Mouse (Mus musculus) stomach, embryonic 16.5 days (tissue): ENCODE measurements around the gene Mob1b. TPM values are rescaled to one million over a fixed set of nuclear protein-coding genes. Genes with fewer than 3 reads are reported as not detected.

Experiments used
- ATAC-seq: fragments of 200-750 bp; cut with Nextera tagmentation; 2 replicates; pipeline ENCODE4 v1.8.0; 2017; ENCODE audit warnings: moderate number of reproducible peaks, moderate TSS enrichment; ENCODE audit not compliant: insufficient read depth, low FRiP score
- H3K27ac ChIP-seq: fragments of 300-500 bp; sonication (generic); 2 replicates; pipeline ENCODE4 v1.5.1; 2014; ENCODE audit warnings: low read length
- H3K27me3 ChIP-seq: fragments of 300-500 bp; sonication (generic); 2 replicates; pipeline ENCODE4 v1.6.1; 2014; ENCODE audit warnings: low read length, control low read depth, mixed read lengths; ENCODE audit not compliant: control insufficient read depth, insufficient read depth
- H3K36me3 ChIP-seq: fragments of 300-500 bp; sonication (generic); 2 replicates; pipeline ENCODE4 v1.6.1; 2014; ENCODE audit warnings: low read length; ENCODE audit not compliant: control insufficient read depth, insufficient read depth
- H3K4me1 ChIP-seq: fragments of 300-500 bp; sonication (generic); 2 replicates; pipeline ENCODE4 v1.6.1; 2014; ENCODE audit warnings: low read length, control low read depth, mixed read lengths; ENCODE audit not compliant: control insufficient read depth, insufficient read depth
- H3K4me2 ChIP-seq: fragments of 300-500 bp; sonication (generic); 2 replicates; pipeline ENCODE4 v1.6.1; 2014; ENCODE audit warnings: low read depth, low read length, mixed read lengths
- H3K4me3 ChIP-seq: fragments of 300-500 bp; sonication (generic); replicated peaks from 2 replicates; pipeline ENCODE4 v1.5.1; 2014; ENCODE audit warnings: mild to moderate bottlenecking, low read length
- H3K9ac ChIP-seq: fragments of 300-500 bp; sonication (generic); 2 replicates; pipeline ENCODE4 v1.6.1; 2014; ENCODE audit warnings: low read length
- H3K9me3 ChIP-seq: fragments of 300-500 bp; sonication (generic); replicated peaks from 2 replicates; pipeline ENCODE4 v1.6.1; 2016; ENCODE audit warnings: low read length, control low read depth; ENCODE audit not compliant: control insufficient read depth
- WGBS: fragments of 180-500 bp; shearing (Covaris S2); extraction: QIAGEN DNeasy Blood & Tissue Kit; methylation state at CpG from one replicate; pipeline ENCODE4 v1.1.7; 2014; 5-methylcytosine and 5-hydroxymethylcytosine counted together
- polyA plus RNA-seq: library from polyadenylated mRNA; unstranded; fragments of >200 nt; fragmentation: Nextera tagmentation; extraction: Ambion mirVana; gene quantifications from 2 replicates; pipeline ENCODE4 v1.2.1, GENCODE M21; 2015

Gene Mob1b
- polyA plus RNA-seq, 1 experiment from 2014 or later = 15.2 TPM

DNA sequence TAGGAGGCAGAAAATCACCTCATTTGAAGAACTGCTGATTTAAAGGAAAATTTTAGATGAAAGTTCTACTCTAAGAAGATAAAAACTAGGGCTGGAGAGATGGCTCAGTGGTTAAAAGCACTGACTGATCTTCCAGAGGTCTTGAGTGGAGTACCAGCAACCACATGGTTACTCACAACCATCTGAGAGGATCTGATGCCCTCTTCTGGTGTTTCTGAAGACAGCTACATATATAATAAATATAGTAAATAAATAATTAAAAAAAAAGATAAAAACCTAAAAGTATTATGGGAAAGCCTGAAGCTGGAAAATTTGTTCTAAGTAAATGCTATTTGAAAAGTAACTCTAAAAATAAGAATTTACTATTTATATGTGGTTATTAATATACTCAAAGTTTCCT lies 27.6 kb upstream of the Mob1b start:
- Histone ChIP-seq H3K27ac (no peak overlapping the region), H3K36me3 (no peaks in the 10 kb centered on the region), H3K27me3 (no peaks in the 10 kb centered on the region), H3K9ac (no peak overlapping the region), H3K4me1 (0 out of 2 replicates have a peak, but pooled peaks cover 3% of the 10 kb centered on the region), H3K9me3 (no peaks in the 10 kb centered on the region), H3K4me2 (no peak overlapping the region), H3K4me3 (no peak overlapping the region)
- no peak for ATAC-seq

DNA sequence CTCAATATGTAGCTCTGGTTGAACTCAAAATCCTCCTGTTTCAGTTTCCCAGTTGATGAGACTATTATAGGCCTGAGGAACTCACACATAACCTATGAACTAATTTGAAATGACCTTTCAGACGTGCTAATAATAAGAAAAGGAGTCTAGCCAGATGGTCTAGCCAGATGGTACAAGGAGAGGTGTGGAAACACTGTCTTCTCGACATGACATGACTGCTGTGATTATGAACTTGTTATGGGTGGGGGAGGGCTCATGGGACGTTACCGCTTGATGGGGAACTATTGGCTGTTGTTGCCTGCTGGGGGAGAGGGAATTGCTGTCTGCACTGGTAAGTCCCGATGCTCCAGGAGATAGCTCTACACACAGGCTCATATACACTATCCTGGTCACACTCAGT lies 23.4 kb upstream of the Mob1b start:
- Histone ChIP-seq H3K36me3 (no peaks in the 10 kb centered on the region), H3K27ac (no peak overlapping the region), H3K4me2 (no peak overlapping the region), H3K9ac (no peak overlapping the region), H3K9me3 (no peaks in the 10 kb centered on the region), H3K27me3 (no peaks in the 10 kb centered on the region), H3K4me1 (no peaks in the 10 kb centered on the region), H3K4me3 (no peak overlapping the region)
- 78% methylated on average over 5 of the region's 5 CpGs for WGBS
- ATAC-seq = no peak

DNA sequence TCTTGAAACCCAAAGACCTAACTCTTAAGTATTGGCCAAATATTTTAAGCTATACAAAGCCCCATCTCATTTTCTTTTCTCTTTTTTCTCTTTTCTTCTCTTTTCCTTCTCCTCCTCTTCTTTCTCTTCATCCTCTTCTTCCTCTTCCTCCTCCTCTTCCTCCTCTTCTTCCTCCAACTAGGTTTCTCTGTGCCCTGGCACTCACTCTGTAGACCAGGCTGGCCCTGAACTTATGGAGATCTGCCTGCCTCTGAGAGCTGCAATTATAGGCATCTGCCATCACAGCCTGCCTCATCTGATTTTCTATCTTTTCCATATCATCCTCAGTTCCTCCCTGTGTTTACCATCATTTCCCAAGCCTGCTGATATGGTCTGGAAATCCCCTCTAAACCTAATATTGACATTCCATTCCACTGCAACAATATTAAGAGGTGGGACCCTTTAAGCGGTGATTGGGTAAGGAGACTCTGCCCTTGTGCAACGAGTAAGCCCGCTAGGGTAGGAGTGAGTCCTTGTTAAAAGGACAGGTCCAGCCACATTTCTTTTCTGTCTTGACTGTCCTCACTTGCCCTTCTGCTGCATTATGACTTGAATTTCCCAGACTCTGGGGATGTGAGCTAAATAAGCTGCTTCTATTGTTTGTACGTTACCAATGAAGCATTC lies 21.3 kb upstream of the Mob1b start:
- Histone ChIP-seq H3K36me3 (no peaks in the 10 kb centered on the region), H3K4me2 (no peak overlapping the region), H3K27me3 (no peaks in the 10 kb centered on the region), H3K9ac (no peak overlapping the region), H3K27ac (no peak overlapping the region), H3K9me3 (no peaks in the 10 kb centered on the region), H3K4me3 (no peak overlapping the region), H3K4me1 (no peaks in the 10 kb centered on the region)
- no peak for ATAC-seq
- WGBS = 49% methylated on average over 4 of the region's 4 CpGs

DNA sequence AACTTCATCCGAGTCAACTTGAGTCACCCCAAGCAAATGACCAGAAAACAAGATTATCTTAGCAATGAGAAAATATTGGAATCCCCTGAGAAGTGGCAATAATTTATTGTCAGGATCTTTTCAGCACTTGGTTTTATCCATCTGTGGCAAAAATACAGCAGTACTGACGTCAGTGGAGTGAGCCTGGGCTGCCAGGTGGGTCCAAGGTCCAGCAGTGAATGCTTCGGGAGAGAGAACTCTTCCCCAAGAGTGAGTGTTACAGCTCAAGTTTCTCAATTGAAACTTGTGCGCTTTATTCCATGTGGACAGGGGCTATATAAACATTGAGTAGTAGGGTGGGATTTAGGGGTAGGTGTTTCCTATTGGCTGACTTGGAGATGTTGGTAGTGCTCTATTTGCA lies 18.6 kb upstream of the Mob1b start:
- Histone ChIP-seq H3K27me3 (no peaks in the 10 kb centered on the region), H3K36me3 (no peaks in the 10 kb centered on the region), H3K9me3 (no peaks in the 10 kb centered on the region), H3K9ac (no peak overlapping the region), H3K4me2 (no peak overlapping the region), H3K4me1 (no peaks in the 10 kb centered on the region), H3K4me3 (no peak overlapping the region), H3K27ac (no peak overlapping the region)
- 57% methylated on average over 4 of the region's 4 CpGs for WGBS
- ATAC-seq = no peak

DNA sequence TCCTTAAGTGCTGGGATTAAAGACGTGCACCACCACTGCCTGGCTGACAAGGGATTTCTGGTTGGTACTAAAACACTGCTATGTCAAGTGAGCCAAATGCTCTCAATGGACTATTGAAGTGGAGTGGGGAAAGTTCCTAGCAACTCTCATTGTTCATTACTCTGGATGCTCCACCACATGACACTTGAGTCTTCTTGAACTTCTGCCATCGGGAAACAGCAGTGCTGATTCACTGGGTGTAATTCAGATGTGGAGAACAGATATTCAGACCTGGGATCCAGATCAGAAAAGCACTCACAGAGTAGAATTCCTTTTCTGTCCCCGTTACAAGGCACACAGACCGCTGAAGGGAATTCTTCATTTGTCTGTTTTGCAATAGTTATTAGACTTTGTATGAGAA lies 17.1 kb upstream of the Mob1b start:
- Histone ChIP-seq H3K4me2 (no peak overlapping the region), H3K27ac (no peak overlapping the region), H3K36me3 (no peaks in the 10 kb centered on the region), H3K27me3 (no peaks in the 10 kb centered on the region), H3K9me3 (no peaks in the 10 kb centered on the region), H3K9ac (no peak overlapping the region), H3K4me3 (no peak overlapping the region), H3K4me1 (no peaks in the 10 kb centered on the region)
- no peak for ATAC-seq
- WGBS = 84% methylated on average over 4 of the region's 4 CpGs

DNA sequence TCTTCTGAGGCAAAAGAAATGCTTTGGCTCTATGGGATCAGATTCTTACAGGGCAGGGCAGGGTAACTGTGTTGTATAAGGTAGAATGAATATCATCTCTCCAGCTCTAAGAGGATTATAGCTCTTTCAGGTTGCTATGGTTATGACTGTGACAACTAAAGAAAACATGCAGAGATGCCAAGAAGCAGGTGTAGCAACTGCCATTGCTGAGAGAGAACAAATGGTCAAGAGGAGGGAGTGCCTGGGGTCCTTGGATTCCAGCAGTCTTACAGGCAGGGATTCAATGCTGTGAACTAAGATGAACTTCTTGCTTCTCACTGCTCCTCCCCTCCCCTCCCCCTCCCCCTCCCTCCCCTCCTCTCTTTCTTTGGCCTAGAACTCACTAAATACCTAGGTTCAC lies 9.5 kb upstream of the Mob1b start:
- peak overlapping the region; percentile 71 for H3K27ac ChIP-seq
- ATAC-seq = peak; percentile 70; the same call in 1 of the 2 replicates

DNA sequence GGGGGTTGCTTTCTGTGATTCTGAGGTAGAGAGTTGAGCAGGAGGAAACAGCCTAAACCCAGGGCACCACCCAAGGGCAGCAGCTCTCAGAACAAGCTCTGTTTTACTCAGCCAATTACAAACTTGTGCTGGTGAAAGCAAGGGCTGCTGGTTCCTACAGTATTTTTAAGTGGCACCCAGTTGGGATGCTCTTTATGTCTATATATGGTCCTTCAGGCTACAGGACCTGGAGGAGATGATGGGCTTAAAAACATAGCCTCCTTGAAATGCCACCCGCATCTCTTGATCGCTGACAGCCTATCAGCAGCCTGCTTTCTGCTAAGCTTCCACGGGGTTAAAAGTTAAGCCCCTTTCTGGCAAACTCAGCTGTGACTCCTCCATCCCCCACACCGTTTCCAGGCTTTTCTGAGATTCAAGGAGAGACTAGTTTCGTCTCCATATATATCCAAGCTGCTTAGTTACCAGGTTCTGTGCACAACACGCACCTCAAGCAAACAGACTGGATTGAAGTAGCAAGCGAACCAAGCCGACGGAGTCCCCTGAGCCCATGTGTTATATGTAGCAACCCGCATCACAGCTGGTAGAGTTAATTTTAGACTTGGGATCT lies 8.9 kb upstream of the Mob1b start:
- Histone ChIP-seq H3K4me2 (peak overlapping the region; percentile 34), H3K9ac (no peak overlapping the region), H3K27me3 (no peaks in the 10 kb centered on the region), H3K9me3 (no peaks in the 10 kb centered on the region), H3K36me3 (no peaks in the 10 kb centered on the region), H3K4me3 (no peak overlapping the region), H3K27ac (peak overlapping the region; percentile 71), H3K4me1 (peaks cover 3% of the 10 kb centered on the region; the same call in 1 of the 2 replicates)
- ATAC-seq = peak; percentile 78
- WGBS = 24% methylated on average over 10 of the region's 10 CpGs

More for the DNA sequence above, 9.5 kb upstream of the Mob1b start:
- no peaks in the 10 kb centered on the region for H3K9me3 ChIP-seq
- H3K4me3 ChIP-seq = no peak overlapping the region
- no peaks in the 10 kb centered on the region for H3K27me3 ChIP-seq
- no peaks in the 10 kb centered on the region for H3K36me3 ChIP-seq
- H3K9ac ChIP-seq = no peak overlapping the region
- H3K4me2 ChIP-seq = no peak overlapping the region
- H3K4me1 ChIP-seq = peaks cover 3% of the 10 kb centered on the region; the same call in 1 of the 2 replicates

DNA sequence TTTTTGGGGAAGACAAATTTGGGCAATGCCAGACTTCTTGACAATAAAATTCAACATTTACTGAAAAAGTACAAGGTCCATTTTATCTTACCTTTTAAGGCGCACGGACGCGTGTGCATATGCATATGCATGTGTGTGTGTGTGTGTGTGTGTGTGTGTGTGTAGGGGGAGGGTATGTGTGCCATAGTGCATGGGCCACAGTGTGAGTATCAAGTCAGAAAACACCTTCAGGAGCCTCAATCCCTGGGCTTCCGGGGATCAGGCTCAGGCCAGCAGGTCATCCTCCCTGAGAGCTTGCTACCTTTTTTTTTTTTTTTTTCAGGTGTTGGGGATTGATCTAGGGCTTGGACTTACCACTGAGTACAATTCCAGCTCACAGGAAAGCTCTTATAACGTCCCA lies 8.3 kb upstream of the Mob1b start:
- Histone ChIP-seq H3K27me3 (no peaks in the 10 kb centered on the region), H3K9ac (no peak overlapping the region), H3K36me3 (no peaks in the 10 kb centered on the region), H3K4me3 (no peak overlapping the region), H3K9me3 (no peaks in the 10 kb centered on the region), H3K4me1 (peaks cover 3% of the 10 kb centered on the region; the same call in 1 of the 2 replicates), H3K27ac (peak overlapping the region; percentile 71), H3K4me2 (no peak overlapping the region)
- WGBS = 62% methylated on average over 6 of the region's 6 CpGs
- no peak for ATAC-seq

DNA sequence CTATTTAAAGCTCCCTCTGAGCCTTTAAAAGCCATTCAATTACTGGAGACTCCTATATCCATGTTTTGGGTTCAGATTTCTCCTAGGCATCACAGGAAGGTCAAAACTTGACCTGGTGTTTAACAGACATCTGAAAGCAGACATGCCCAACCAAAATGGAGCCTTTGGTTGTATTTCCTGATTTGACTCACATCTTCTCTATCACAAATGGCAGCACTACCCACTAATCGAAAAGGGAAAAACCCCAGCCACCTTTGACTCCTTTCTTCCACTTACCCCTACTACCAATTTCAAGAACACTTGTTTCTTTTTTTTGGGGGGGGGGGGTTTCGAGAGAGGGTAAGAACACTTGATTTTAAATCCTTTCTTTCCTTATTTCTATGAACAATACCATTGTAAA lies 3.7 kb upstream of the Mob1b start:
- Histone ChIP-seq H3K9ac (no peak overlapping the region), H3K36me3 (no peaks in the 10 kb centered on the region), H3K4me3 (no peak overlapping the region), H3K27me3 (no peaks in the 10 kb centered on the region), H3K4me2 (no peak overlapping the region), H3K27ac (no peak overlapping the region), H3K9me3 (no peaks in the 10 kb centered on the region), H3K4me1 (peaks cover 6% of the 10 kb centered on the region)
- ATAC-seq = no peak
- 88% methylated on average over 2 of the region's 2 CpGs for WGBS
